Mouse (Mus musculus) erythroid progenitor cell, adult 5-6 weeks (primary cell): ENCODE measurements around the gene Gm11172. TPM values are rescaled to one million over a fixed set of nuclear protein-coding genes. Genes with fewer than 3 reads are reported as not detected.
A peak's percentile ranks its signal among the peaks of the same experiment; 100 is the strongest.
"Not testable (repeated sequence)": the region's sequence is repeated elsewhere in the genome, so short reads cannot be mapped to it uniquely, and the experiment has no call there.

ENCODE experiments used
- ATAC-seq: replicated peaks from 2 replicates; pipeline ENCODE4 v1.8.0; 2016; ENCODE audit warnings: moderate number of reproducible peaks, mild to moderate bottlenecking, moderate TSS enrichment, inconsistent platforms; ENCODE audit not compliant: poor library complexity, low FRiP score, severe bottlenecking
- total RNA-seq, 2 experiments: library from RNA; stranded (forward) in 1 of 2; stranded (reverse) in 1 of 2; fragments of 150-400 nt in 1 of 2; fragments of 186-747, 209-891 nt in 1 of 2; gene quantifications; 2 replicates each; pipeline versions ENCODE4 v1.2.3 to v1.2.4; 2015 to 2017; ENCODE audit warnings: low replicate concordance in 2 of 2

The Gm11172 gene
- total RNA-seq, 2 experiments from 2014 or later = not detected

GRCm38 (mm10) chr16:10784793-10785370 is 27.8 kb upstream of the Gm11172 start:
- ATAC-seq = peak; percentile 56

DNA sequence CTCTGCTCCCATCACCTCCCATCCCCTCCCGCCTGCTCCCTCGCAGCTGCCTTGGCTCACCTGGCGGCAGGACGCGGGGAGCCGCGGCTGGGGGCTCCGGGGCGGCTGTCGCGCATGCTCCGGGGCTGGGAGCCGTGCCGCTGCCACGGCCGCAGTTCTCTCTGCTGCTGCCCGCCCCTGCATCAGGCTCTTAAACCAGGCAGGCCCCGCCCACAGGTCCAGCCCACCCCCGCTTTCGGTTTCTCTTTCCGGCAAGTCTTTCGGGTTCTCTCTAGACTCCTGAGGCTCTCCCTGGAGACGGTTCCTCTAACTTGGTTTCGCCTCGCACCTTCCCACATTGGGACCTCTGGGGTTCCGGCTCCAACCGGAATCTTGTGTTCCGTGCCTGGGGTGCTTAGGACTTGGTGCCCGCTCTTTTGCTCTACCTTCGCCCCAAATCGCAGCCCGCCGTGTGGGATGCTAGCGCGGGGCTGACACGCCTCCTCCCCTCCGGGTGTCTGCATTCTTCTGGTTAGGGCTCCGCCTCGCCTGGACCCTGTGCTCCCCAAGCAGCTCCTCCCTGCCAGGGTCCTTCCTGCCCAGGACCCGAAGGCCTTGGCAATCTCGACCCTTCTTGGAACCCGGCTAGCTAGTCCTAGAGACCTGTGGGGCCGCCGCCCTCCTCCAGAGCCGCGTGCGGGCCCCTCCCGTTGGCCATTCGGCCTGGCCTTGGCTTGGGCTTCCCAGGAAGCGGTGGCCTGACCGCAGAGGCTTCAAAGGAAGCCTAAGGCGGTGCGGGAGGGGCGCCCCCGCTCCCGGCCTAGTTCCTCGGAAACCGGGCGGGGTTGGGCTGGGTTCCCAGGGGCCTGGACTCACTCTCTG is 27.1 kb upstream of the Gm11172 start, which contains the start of gene Socs1:
Gene Socs1, minus strand, starts transcription at position 166 of the 861 bp plus-strand sequence.
- peak; percentile 70 for ATAC-seq

GRCm38 (mm10) chr16:10786288-10786687 is 26.4 kb upstream of the Gm11172 start:
- ATAC-seq = peak; percentile 75

GRCm38 (mm10) chr16:10786782-10787547 is 25.8 kb upstream of the Gm11172 start:
- 0 out of 2 replicates have a peak, but pooled peaks have one; percentile 7 for ATAC-seq

- no peak for ATAC-seq
Measured at GRCm38 (mm10) chr16:10787548-10788058, 25.1 kb upstream of the Gm11172 start.

- no peak for ATAC-seq
Measured at GRCm38 (mm10) chr16:10788271-10788670, 24.4 kb upstream of the Gm11172 start, which contains the start of gene Tnp2. Tnp2 (minus strand) TSS chr16:10788660.

DNA sequence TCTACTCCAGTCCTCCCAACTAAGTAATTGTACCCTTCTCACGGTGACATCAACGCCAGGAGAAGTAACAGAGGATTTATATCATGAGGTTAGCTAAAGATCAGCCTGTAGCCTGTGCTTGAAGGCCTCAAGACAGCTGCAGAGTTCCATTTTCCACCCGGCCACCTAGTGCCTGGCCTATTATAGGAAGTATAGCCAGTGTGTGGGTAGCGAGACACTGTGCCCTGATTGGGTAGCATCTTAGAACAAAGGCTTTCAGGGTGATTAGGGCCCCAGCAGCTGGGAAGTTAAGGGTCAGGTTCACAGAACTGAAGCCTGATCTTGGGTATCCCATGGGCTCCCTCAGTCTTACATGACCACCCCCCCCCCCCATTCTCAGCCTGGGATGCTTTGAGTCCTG is 23.8 kb upstream of the Gm11172 start:
- ATAC-seq = no peak

DNA sequence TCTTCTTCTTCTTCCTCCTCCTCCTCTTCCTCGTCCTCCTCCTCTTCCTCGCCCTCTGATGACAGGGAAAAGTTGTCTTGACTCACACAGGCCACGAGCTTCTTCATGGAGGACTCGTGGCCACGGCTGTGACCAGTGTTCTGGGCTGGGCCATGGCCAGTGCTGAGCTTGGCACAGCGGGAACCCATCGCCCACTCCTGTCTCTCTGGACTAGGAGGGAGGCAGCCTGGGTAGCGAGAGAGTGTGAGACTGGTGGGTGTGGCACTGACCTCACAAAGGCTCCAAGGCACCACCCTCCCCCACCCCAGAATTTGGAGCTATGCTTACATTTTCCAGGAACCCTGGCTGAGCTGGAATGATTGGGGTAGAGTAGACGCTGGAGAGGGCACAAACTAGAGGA is 22.0 kb upstream of the Gm11172 start, which contains the start of gene Prm3:
Gene Prm3, minus strand, starts transcription at position 213 of the 400 bp plus-strand sequence.
- ATAC-seq = no peak

DNA sequence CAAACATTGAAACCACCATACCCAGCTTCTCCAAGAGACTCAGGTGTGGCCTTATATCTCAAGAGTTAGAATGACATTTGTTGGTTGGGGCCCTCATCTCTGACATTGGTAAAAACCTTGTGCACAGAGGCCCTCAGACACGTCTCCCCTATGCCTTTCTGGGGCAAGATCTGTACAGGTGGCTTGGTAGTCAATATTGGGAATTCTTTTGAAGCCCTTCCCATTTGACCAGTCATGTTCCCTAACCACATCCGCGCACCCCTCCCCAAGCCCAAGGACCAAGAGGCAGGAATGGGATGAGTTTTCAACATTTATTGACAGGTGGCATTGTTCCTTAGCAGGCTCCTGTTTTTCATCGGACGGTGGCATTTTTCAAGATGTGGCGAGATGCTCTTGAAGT is 16.7 kb upstream of the Gm11172 start, which contains the start of gene Prm2:
Gene Prm2, minus strand, starts transcription at position 101 of the 400 bp plus-strand sequence.
- ATAC-seq = no peak

DNA sequence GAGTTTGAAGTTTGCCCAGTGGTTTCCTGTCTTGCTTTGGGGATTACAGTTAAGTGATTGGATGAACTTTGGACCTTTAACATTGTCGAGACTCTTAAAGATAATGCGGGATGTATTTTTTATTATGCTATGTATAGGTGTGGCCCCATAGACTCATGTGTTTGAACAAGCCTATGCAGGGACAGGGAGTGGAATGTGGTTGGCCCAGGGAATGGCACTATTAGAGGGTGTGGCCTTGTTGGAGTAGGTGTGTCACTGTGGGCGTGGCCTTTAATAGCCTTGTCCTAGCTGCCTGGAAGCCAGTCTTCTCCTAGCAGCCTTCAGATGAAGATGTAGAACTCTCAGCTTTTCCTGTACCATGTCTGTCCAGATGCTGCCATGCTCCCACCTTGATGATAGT is 10.3 kb upstream of the Gm11172 start:
- ATAC-seq = not testable (repeated sequence)

DNA sequence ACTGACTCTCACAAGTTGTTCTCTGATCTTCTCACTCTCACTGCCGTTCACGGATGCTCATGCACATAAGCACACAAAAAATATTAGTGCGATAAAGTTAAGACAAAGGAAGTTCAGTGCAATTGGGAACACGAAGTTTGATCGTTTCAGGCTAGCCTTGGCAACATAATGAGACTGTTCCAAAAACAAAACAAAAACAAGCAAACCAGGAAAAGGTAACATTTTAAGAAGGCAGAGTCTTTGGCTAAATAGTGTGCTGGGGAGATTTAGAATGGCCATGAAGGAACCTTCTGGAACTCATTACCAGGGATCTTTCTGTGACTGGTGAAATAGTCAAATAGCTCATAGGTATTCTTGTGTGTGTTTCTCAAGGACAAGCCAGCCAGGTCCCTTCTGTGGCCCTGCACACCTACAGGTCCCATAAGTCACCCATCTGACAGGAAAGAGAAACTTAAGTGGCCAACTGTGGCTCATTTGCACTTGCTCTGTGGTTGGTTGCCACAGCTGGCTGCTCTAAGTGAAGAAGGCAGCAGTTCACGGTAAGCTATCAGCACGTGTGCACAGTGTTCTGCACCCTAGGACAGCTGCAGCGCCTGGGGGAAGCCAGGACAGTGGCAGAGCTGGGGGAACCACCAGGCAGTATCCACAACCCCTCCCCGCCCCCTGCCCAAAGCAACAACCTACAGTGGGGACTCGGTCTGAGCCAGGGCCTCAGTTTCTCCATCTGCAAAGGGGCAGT is 6.8 kb upstream of the Gm11172 start, which contains the start of gene Prm1:
Gene Prm1, minus strand, starts transcription at position 51 of the 739 bp plus-strand sequence.
- ATAC-seq = no peak

- no peak for ATAC-seq
Measured at GRCm38 (mm10) chr16:10810376-10810775, 2.3 kb upstream of the Gm11172 start.

- no peak for ATAC-seq
Measured at GRCm38 (mm10) chr16:10813726-10814125, 1.0 kb downstream of the Gm11172 start.

DNA sequence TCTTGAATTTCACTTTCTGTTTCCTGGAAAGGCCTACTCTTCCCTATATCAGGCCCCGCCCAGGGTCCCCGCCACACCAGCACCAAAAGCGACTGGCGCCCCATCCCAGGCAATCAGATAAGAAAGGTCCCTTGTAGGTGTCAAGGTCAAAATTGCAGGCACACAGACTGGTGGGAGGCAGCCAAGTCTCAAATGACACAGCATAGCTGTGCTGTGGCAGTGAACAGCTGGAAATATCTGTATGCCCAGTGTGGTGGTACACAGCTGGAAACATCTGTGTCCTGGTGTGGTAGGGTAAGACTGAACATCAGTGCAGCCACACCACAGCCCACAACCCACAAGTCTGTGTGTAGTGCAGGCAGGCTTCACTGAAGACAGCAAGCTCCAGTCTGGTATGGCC is 2.1 kb downstream of the Gm11172 start:
- no peak for ATAC-seq

- no peak for ATAC-seq
Measured at GRCm38 (mm10) chr16:10818579-10819135, 5.9 kb downstream of the Gm11172 start.

- ATAC-seq = no peak
Measured at GRCm38 (mm10) chr16:10819966-10820365, 7.3 kb downstream of the Gm11172 start.

- ATAC-seq = no peak
Measured at GRCm38 (mm10) chr16:10821387-10821786, 8.7 kb downstream of the Gm11172 start.

GRCm38 (mm10) chr16:10824536-10824935 is 11.8 kb downstream of the Gm11172 start:
- no peak for ATAC-seq

DNA sequence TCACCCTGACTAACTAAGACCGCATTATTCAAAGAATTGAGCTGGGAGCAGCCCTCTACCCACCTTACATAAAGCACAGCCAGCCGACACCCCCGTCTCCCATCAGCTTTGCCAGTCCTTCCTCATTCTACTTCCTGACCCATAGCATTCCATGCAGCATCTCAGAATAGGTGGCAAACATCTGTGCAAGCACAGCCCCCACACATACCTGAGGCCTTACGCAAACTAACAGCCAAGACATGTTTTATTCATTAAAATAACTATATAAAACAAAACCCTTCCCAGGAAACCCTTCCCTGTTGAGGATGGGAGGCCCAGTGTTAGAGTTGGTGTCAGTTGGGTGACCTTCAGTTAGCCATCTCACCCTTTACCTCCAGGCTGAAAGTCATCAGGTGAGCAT is 13.1 kb downstream of the Gm11172 start:
- no peak for ATAC-seq
